In genomic region chr17:83322621-83323335, GRCm38 (mm10) we compare ENCODE assay signal across 8 mouse cellular contexts. TPM values are rescaled to one million over a fixed set of nuclear protein-coding genes. Genes with fewer than 3 reads are reported as not detected.
DNase-seq lines count a peak whose midpoint lies in the region; ATAC-seq lines count a peak whose summit lies in the region.

No protein-coding gene starts in this region.

- peak; percentile 79 for ATAC-seq in heart, embryonic 14.5 days (ENCODE audit: insufficient number of reproducible peaks, insufficient read depth, low FRiP score, low read depth)
- ATAC-seq in liver, embryonic 13.5 days (ENCODE audit: low read depth) = peak; percentile 39; the same call in 1 of the 2 replicates
- peak; percentile 53; the same call in 1 of the 2 replicates for ATAC-seq in neural tube, embryonic 12.5 days (ENCODE audit: low FRiP score, low read depth)

- no peaks in the 10 kb centered on the region for H3K27me3 ChIP-seq in heart, embryonic 14.5 days (ENCODE audit: control insufficient read depth, insufficient read depth, low read length)
- H3K27me3 ChIP-seq in liver, embryonic 13.5 days = no peaks in the 10 kb centered on the region
- H3K27me3 ChIP-seq in neural tube, embryonic 12.5 days (replicated peaks) = no peaks in the 10 kb centered on the region

- peak overlapping the region; percentile 63 for H3K9ac ChIP-seq in heart, embryonic 14.5 days (ENCODE audit: low read length)
- H3K9ac ChIP-seq in liver, embryonic 13.5 days = peak overlapping the region; percentile 33; the same call in 1 of the 2 replicates
- peak overlapping the region; percentile 38; the same call in 1 of the 2 replicates for H3K9ac ChIP-seq in neural tube, embryonic 12.5 days

- peak overlapping the region; percentile 21 to 30 for H3K4me3 ChIP-seq in heart, embryonic 14.5 days (ENCODE audit: control insufficient read depth in 1 of 2, insufficient read depth in 1 of 2, low read depth in 1 of 2, low read length in 2 of 2)
- H3K4me3 ChIP-seq in liver, embryonic 13.5 days (replicated peaks) = peak overlapping the region; percentile 31; the same call in 1 of the 2 replicates
- 0 out of 2 replicates have a peak overlapping the region, but pooled peaks have one; percentile 13 for H3K4me3 ChIP-seq in neural tube, embryonic 12.5 days

- peak; percentile 30 for DNase-seq in thymus, postnatal 4 days
- DNase-seq in thymus, postnatal 0 days (ENCODE audit: low spot score) = no peak
- peak; percentile 39 for DNase-seq in fibroblast of lung, adult 2 months (ENCODE audit: low read depth)
- peak; percentile 72 for DNase-seq in kidney, postnatal 10 days
- DNase-seq in liver, embryonic 13.5 days = no peak
- DNase-seq in thymus, postnatal 25 days = no peak

- peaks cover 21 to 34% of the 10 kb centered on the region in 2 experiments for H3K4me1 ChIP-seq in heart, embryonic 14.5 days (ENCODE audit: control insufficient read depth in 2 of 2, insufficient read depth in 2 of 2, low read length in 2 of 2)
- peaks cover 18% of the 10 kb centered on the region for H3K4me1 ChIP-seq in liver, embryonic 13.5 days (replicated peaks)
- H3K4me1 ChIP-seq in neural tube, embryonic 12.5 days = peaks cover 11% of the 10 kb centered on the region; the same call in 1 of the 2 replicates

- WGBS in heart, embryonic 14.5 days = 6% methylated on average over 25 of the region's 25 CpGs
- WGBS in liver, embryonic 13.5 days (ENCODE audit: insufficient replicate concordance) = 25% methylated on average over 25 of the region's 25 CpGs
- 13% methylated on average over 25 of the region's 25 CpGs for WGBS in neural tube, embryonic 12.5 days

- H3K9me3 ChIP-seq in heart, embryonic 14.5 days (ENCODE audit: control insufficient read depth, low read length) = no peaks in the 10 kb centered on the region; the same call in 1 of the 2 replicates
- no peaks in the 10 kb centered on the region for H3K9me3 ChIP-seq in liver, embryonic 13.5 days (replicated peaks)
- no peaks in the 10 kb centered on the region for H3K9me3 ChIP-seq in neural tube, embryonic 12.5 days

- peak overlapping the region; percentile 55 to 79 for H3K27ac ChIP-seq in heart, embryonic 14.5 days (replicated peaks in 1 of 2; ENCODE audit: control insufficient read depth in 1 of 2, insufficient read depth in 1 of 2, low read depth in 2 of 2, low read length in 2 of 2)
- no peak overlapping the region; the same call in 1 of the 2 replicates for H3K27ac ChIP-seq in liver, embryonic 13.5 days
- H3K27ac ChIP-seq in neural tube, embryonic 12.5 days = no peak overlapping the region

- no peaks in the 10 kb centered on the region for H3K36me3 ChIP-seq in heart, embryonic 14.5 days (ENCODE audit: control insufficient read depth, insufficient read depth, low read length)
- no peaks in the 10 kb centered on the region for H3K36me3 ChIP-seq in liver, embryonic 13.5 days
- H3K36me3 ChIP-seq in neural tube, embryonic 12.5 days = no peaks in the 10 kb centered on the region

- H3K4me2 ChIP-seq in heart, embryonic 14.5 days (ENCODE audit: low read length) = peak overlapping the region; percentile 69
- peak overlapping the region; percentile 50 for H3K4me2 ChIP-seq in liver, embryonic 13.5 days
- H3K4me2 ChIP-seq in neural tube, embryonic 12.5 days (replicated peaks) = peak overlapping the region; percentile 56

RNA-seq across cellular contexts. Expression of gene Eml4, which starts 28.0 kb away (rescaled TPM):
- 16.5 and 20.6 TPM in 2 replicates for polyA plus RNA-seq in thymus, postnatal 0 days (2015; fragmentation: Nextera tagmentation; extraction: Ambion mirVana)
- 16.9 and 20.7 TPM in 2 replicates for polyA plus RNA-seq in heart, embryonic 14.5 days (2014; fragmentation: Nextera tagmentation; extraction: Ambion mirVana)
- polyA plus RNA-seq in liver, embryonic 13.5 days (2015; fragmentation: Nextera tagmentation; extraction: Ambion mirVana) = 5.4 and 7.1 TPM in 2 replicates
- polyA plus RNA-seq in neural tube, embryonic 12.5 days (2016; fragmentation: Nextera tagmentation; extraction: Ambion mirVana) = 47.5 and 52.6 TPM in 2 replicates

Comparison
In these comparisons a context has a peak if more than half of its experiments do, and no peak if none do; other contexts are left out.
1. DNase-seq: peak in thymus, postnatal 4 days (single experiment), fibroblast of lung, adult 2 months (single experiment) and kidney, postnatal 10 days (single experiment); none in thymus, postnatal 0 days (single experiment), liver, embryonic 13.5 days (single experiment) and thymus, postnatal 25 days (single experiment).
2. H3K27ac ChIP-seq: peak in heart, embryonic 14.5 days (2 of 2); none in liver, embryonic 13.5 days (single experiment) and neural tube, embryonic 12.5 days (single experiment).
3. Peak in every context shown above with its lines, with median percentiles within 50 percentile points of each other: ATAC-seq, H3K4me2 ChIP-seq, H3K4me3 ChIP-seq and H3K9ac ChIP-seq.